Mouse (Mus musculus) cortical plate, adult 2 months (tissue): Measurements from ENCODE around the gene Mgl2. TPM values are rescaled to one million over a fixed set of nuclear protein-coding genes. Genes with fewer than 3 reads are reported as not detected.
"Not testable (repeated sequence)": the region's sequence is repeated elsewhere in the genome, so short reads cannot be mapped to it uniquely, and the experiment has no call there.

Source experiments
- H3K27ac ChIP-seq: fragments of 200-500 bp; 2 replicates; pipeline ENCODE4 v1.5.1; 2012; ENCODE audit warnings: low read length, control low read depth, inconsistent platforms; ENCODE audit not compliant: insufficient read depth
- H3K4me1 ChIP-seq: fragments of 200-500 bp; 2 replicates; pipeline ENCODE4 v1.6.1; 2011; ENCODE audit warnings: low read length; ENCODE audit not compliant: control insufficient read depth, insufficient read depth
- H3K4me3 ChIP-seq: fragments of 200-500 bp; 2 replicates; pipeline ENCODE4 v1.5.1; 2011; ENCODE audit warnings: mild to moderate bottlenecking, low read length, control low read depth; ENCODE audit not compliant: insufficient read depth
- CTCF ChIP-seq: fragments of 200-500 bp; IDR thresholded peaks from 2 replicates; pipeline ENCODE4 v1.5.1; 2011; ENCODE audit warnings: mild to moderate bottlenecking, control low read depth, low read length; ENCODE audit not compliant: insufficient read depth; ENCODE audit errors: extremely low read depth
- POLR2A ChIP-seq: fragments of 200-500 bp; IDR thresholded peaks from 2 replicates; pipeline ENCODE4 v1.6.1; 2011; ENCODE audit warnings: mild to moderate bottlenecking, low read length, control low read depth; ENCODE audit not compliant: insufficient read depth; ENCODE audit errors: extremely low read depth
- polyA plus RNA-seq: library from polyadenylated mRNA; depleted of rRNA; stranded (reverse); fragments of >200 nt; gene quantifications from 2 replicates; pipeline ENCODE4 v1.2.3, GENCODE M21; 2012

The Mgl2 gene
- polyA plus RNA-seq, 1 experiment, result 0.63 TPM

GRCm38 (mm10) chr11:70115901-70116300 lies 14.2 kb upstream of the Mgl2 start:
- TF ChIP-seq POLR2A, result no peak
- no peak for TF ChIP-seq CTCF
- Histone ChIP-seq H3K4me3 (no peak overlapping the region), H3K4me1 (no peaks in the 10 kb centered on the region), H3K27ac (no peak overlapping the region)

DNA sequence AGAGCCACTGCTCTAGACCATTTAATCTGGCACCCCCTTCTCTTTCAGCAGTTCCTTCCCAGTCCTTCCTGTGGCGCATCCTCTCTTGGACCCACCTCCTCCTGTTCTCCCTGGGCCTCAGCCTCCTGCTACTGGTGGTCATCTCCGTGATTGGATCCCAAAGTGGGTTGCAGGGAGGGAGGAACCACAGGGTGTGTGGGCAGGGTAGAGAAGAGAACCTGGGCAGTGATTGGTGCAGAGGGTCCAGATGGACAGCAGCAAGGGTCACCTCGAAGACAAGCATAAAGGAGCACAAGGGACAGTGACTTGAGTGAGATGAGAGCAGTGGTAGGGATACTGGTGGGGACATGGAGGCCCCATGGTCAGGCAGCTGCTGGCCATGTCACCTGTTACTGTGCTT lies 4.9 kb downstream of the Mgl2 start:
- H3K4me1 ChIP-seq, H3K4me3 ChIP-seq, H3K27ac ChIP-seq: not testable (repeated sequence)

- not testable (repeated sequence) for H3K4me1 ChIP-seq, H3K27ac ChIP-seq, H3K4me3 ChIP-seq
Observed at GRCm38 (mm10) chr11:70135925-70136324, 5.8 kb downstream of the Mgl2 start.

DNA sequence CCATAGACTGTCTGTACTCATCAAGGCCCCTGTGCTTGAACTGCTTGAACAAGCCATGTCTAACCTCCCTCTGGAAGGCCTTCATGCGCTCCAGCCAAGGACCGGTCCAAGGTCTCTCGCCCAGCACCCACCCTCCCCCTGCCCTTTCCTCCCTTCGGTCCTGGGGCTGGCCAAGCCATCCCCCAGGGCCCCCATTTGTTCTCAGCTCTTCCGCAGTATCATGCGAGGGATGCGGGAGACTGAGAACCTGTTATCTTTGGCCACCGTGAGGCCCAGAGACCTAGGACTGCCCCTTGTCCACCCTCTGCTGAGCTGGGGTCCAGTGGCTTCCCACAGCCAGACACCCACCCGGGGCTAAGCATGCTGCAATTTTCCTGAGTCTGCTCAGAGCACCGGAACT lies 9.0 kb downstream of the Mgl2 start:
- H3K4me1 ChIP-seq, result no peaks in the 10 kb centered on the region

DNA sequence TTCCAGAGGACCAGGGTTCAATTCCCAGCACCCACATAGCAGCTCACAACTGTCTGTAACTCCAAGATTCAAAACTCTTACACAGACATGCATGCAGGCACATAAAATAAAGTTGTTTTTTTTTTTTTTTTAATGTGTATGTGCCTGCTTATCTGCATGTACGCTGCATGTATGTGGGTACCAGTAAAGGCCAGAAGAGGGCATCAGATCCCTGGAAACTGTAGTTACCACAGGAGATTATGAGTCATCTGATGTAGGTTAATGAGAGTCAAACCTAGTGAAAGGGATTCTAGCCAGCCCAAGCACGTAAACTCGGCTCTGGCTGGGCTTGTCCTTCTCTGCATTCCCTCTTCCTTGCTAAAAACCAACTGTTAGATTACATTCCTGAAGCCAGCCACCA lies 20.9 kb downstream of the Mgl2 start:
- Histone ChIP-seq H3K4me3 (no peak overlapping the region), H3K4me1 (no peaks in the 10 kb centered on the region), H3K27ac (no peak overlapping the region)
- no peak for TF ChIP-seq CTCF
- TF ChIP-seq POLR2A, result no peak

More for the DNA sequence above, 9.0 kb downstream of the Mgl2 start:
- no peak overlapping the region for H3K4me3 ChIP-seq
- H3K27ac ChIP-seq, result no peak overlapping the region
- TF ChIP-seq POLR2A (no peak), CTCF (no peak)

GRCm38 (mm10) chr11:70155897-70156296 lies 25.8 kb downstream of the Mgl2 start, which contains the start of gene Clec10a:
Gene Clec10a (plus strand): TSS chr11:70156197.
- H3K27ac ChIP-seq, H3K4me1 ChIP-seq, H3K4me3 ChIP-seq: not testable (repeated sequence)

DNA sequence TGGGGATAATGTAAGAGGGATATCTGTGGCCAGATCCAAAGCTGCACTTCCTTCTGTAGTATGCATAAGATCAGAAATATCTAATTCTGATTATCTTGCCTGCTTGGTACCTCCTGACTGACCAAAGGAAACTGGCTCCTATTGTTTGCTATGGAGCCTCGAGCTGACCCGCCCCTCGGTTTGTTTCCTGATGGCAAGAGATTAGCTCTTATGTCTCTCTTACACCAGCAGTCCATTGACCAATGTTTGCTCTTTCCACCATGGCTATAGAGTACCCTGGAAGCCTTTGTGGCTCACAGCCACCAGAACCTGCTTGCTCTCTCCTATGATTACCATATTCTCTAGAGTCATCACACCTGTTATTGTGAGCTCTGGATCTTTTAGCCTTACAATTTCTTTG lies 32.2 kb downstream of the Mgl2 start:
- Histone ChIP-seq H3K4me3 (no peak overlapping the region), H3K27ac (no peak overlapping the region), H3K4me1 (no peaks in the 10 kb centered on the region)
- TF ChIP-seq CTCF (no peak), POLR2A (no peak)

DNA sequence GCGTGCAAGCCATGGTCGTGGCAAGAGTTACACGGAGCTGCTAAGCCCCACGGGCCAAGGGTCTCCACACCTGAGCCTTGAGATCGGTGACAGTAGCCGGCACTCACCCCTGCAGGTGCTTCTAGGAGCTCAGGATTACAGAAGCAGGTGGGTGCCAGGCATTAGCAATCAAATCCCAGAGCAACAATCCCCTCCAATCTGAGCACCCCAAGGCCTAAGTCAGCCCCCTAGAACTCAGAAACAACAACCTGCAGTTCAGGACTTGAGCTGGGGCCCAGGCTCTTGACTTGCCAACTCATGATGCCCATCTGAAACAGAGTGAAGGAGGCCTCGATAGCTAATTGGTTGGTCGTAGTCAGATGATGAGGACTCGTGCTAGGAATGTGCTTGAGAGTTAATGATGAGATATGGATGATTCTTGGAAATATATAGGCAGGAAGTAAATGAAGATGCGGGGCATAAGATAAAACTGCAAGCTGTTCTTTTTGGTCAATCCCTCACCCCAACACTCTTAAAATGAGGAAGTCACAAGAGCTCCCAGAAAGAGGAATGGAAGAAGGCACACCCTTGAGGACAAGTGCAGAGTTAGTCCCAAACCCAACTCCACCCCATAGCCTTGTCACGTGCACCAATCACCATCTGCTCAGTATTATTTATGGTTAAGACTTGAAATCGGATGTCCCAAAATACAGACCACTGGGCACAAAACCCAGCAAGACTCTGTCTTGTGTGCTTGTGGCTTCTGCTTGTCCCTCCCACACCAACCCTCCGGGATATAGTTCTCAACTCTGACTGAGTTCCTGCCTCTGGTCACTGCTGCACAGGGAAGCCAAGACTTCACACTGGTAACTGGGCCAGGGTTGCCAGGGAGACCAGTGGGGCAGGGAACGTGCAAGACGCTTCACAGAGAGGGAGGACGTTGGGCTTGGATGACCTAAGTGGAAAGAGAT lies 36.1 kb downstream of the Mgl2 start:
- H3K27ac ChIP-seq, result no peak overlapping the region
- no peak for TF ChIP-seq CTCF
- TF ChIP-seq POLR2A, result no peak
- H3K4me1 ChIP-seq, result no peaks in the 10 kb centered on the region
- no peak overlapping the region for H3K4me3 ChIP-seq

GRCm38 (mm10) chr11:70168136-70168535 lies 38.0 kb downstream of the Mgl2 start:
- Histone ChIP-seq H3K4me1 (no peaks in the 10 kb centered on the region), H3K4me3 (no peak overlapping the region), H3K27ac (no peak overlapping the region)
- TF ChIP-seq CTCF (no peak), POLR2A (no peak)

- not testable (repeated sequence) for H3K4me3 ChIP-seq, H3K4me1 ChIP-seq, H3K27ac ChIP-seq
Observed at GRCm38 (mm10) chr11:70169471-70169870, 39.3 kb downstream of the Mgl2 start.

- Histone ChIP-seq H3K27ac (no peak overlapping the region), H3K4me3 (no peak overlapping the region), H3K4me1 (no peaks in the 10 kb centered on the region)
- no peak for TF ChIP-seq CTCF
- TF ChIP-seq POLR2A, result no peak
Observed at GRCm38 (mm10) chr11:70170291-70170690, 40.2 kb downstream of the Mgl2 start.
